Mouse (Mus musculus) T-helper 17 cell (primary cell): ENCODE results near the gene Bsnd.

Experiments
- in situ Hi-C, 2 experiments: fragments of 300-600 bp; cut with MboI, MseI; formaldehyde crosslinking; loops; 1 replicate in 1 of 2; 2 replicates in 1 of 2; pipeline ENCODE4 v1.15.1; 2025; ENCODE audit warnings: high pct_unique_total_duplicates in 2 of 2

The Bsnd gene

DNA sequence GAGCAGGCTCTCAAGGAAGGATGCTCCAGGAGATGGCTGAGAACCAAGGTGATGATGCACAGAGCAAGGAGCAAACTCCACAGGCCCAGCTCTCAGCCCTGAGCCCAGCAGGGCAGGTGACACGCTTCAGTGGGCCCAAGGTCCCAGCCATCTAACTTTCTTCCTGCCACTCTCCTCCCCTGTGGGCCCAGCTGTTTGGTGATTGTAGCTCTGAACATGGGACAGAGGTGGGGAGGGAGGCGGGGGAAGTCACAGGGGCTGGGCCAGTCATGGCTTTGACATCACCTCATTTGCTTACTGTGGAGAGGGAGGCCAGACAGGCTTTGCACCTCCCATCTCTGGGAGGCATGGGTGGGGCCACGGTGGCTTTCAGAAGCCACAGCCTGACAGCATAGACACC lies at the start of gene Bsnd:
Gene Bsnd (minus strand): TSS at position 168 of the 400 bp plus-strand sequence.
- in situ Hi-C loops, result loop anchor here in 1 of 2 experiments (10.0 to 25.0 kb wide), 2 partner anchors 687 to 805 kb away; no protein-coding TSS in a partner anchor

DNA sequence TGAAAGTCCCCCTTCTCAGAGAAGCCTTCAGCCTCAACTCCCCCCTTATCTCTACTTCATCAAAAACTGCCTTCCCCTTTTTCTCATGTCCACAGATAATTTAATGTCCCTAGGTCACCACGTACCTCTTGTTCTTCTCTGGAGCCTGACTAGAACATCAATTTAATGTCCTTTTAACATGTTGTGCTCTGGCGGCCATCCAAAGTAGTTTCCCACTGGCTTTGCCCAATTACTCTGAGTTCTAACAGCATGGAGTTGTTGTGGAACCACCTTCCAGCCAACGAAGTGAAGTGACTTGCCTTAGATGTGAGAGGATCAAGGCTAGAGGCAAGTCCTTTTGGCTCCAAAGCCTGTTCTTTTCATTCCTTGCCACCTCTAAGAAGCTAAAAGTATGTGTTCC lies 49.4 kb upstream of the Bsnd start:
- in situ Hi-C loops, result no loop called here

DNA sequence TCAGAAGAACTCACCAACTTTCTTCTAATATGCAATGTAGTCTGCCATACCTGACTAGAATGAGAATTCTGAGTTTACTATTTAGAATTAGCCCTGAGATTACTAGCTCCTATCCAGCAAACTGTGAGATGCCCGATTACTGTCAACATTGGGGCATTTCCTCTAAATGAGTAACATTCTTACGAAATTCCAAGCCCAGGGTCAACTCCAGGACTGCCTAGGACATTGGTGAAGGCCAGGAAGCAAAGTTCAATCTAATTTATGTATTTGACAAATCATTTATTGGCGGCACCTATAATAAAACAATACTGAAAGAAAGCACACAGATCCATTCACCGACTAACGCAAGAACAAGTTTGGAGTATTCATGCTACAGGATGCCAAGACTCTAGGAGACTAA lies 47.7 kb upstream of the Bsnd start:
- in situ Hi-C loops, result no loop called here

DNA sequence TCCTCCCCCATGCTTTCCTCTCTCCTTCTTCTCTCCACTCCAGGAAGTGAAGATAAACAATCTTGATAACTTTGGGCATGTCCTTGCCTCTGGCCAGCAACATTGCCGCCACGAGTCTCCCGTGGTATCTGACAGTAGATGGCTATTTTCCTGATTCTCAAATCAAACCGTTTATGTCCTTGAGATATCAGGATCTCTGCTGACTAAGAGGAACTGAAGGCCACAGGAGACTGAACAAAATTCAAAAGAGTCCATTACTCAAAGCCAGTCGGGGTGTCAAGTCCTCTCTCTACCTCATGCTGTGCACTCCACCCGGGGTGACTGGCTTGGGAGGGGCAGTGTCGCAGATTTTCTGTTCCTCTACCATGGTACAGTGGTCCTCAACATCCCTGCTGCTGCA lies 42.2 kb upstream of the Bsnd start:
- in situ Hi-C loops, result loop anchor here in 1 of 2 experiments (5.0 kb wide), 1 partner anchor 62 kb away; no protein-coding TSS in a partner anchor

- in situ Hi-C loops, result loop anchor here in 1 of 2 experiments (5.0 kb wide), 1 partner anchor 61 kb away; no protein-coding TSS in a partner anchor
These were observed 41.5 kb upstream of the Bsnd start for GRCm38 (mm10) chr4:106533421-106534080.

DNA sequence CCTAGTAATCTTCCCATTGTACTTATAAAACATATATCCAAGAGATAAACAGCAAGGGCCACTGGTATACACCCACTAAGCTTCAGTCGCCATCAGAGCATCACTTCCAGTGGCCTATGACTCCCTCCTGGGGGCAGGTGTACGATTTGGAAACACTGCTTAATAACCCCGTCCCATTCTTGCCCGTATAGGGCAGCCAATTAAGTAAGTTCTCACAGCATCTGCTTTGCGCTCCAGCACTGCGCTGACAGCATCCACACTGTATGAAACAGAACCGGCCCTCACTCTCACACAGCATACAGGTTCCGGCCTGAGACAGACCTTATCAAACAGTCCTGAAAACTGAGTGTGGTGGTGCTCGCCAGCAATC lies 38.0 kb upstream of the Bsnd start:
- in situ Hi-C loops, result loop anchor here in 1 of 2 experiments (5.0 kb wide), 1 partner anchor 58 kb away; no protein-coding TSS in a partner anchor

GRCm38 (mm10) chr4:106529375-106530112 lies 37.5 kb upstream of the Bsnd start:
- in situ Hi-C loops, result loop anchor here in 1 of 2 experiments (5.0 kb wide), 1 partner anchor 57 kb away; no protein-coding TSS in a partner anchor

GRCm38 (mm10) chr4:106527856-106528547 lies 35.9 kb upstream of the Bsnd start:
- in situ Hi-C loops, result no loop called here

DNA sequence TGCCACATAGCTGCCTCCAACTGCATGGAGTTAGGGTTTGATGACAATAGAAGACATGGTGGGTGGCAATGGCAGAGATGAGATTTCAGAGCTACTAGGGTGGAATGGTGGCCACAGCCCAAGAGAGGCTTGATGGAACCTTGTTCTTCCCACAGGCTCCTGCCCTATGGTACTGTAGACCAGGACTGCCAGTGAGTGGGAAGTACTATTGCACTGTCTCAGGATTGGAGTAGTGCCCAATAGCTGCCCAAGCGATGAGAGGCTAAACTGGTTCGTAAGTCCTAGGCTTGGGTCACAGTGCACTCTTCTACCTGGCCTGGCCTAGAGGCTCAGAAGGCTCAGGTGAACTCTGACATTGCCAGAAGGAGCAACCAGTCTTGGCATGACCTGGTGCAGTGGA lies 32.9 kb upstream of the Bsnd start:
- in situ Hi-C loops, result no loop called here

GRCm38 (mm10) chr4:106524131-106524530 lies 32.0 kb upstream of the Bsnd start:
- in situ Hi-C loops, result loop anchor here in 1 of 2 experiments (5.0 kb wide), 1 partner anchor 42 kb away; no protein-coding TSS in a partner anchor

- in situ Hi-C loops, result loop anchor here in 1 of 2 experiments (5.0 kb wide), 1 partner anchor 40 kb away; no protein-coding TSS in a partner anchor
These were observed 30.5 kb upstream of the Bsnd start for GRCm38 (mm10) chr4:106522547-106522946.

DNA sequence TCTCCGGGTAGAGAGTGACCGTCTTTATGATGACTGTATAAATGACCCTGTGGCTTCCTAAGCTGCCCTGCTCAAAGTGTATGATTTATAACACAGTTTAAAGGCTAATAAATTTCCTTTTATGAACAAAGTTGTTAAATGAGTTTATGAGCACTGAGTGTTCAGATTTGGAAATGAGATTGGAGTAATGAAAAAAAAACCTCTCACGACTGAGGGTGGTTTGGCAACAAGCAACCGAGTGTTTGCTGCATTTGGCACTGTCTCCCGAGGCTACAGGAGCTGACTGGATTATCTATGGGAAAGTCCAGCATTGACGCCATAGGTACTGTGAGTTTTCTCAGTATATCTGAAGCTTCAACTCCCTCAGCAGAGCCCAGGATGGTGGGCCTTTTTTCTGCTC lies 22.5 kb upstream of the Bsnd start:
- in situ Hi-C loops, result no loop called here

- in situ Hi-C loops, result no loop called here
These were observed 17.8 kb upstream of the Bsnd start for GRCm38 (mm10) chr4:106509888-106510287.

GRCm38 (mm10) chr4:106505453-106506058 lies 13.5 kb upstream of the Bsnd start:
- in situ Hi-C loops, result no loop called here

GRCm38 (mm10) chr4:106503578-106503977 lies 11.5 kb upstream of the Bsnd start:
- in situ Hi-C loops, result no loop called here

- in situ Hi-C loops, result no loop called here
These were observed 8.0 kb upstream of the Bsnd start for GRCm38 (mm10) chr4:106500066-106500465.

GRCm38 (mm10) chr4:106498471-106498844 lies 6.4 kb upstream of the Bsnd start:
- in situ Hi-C loops, result loop anchor here in 1 of 2 experiments (10.0 to 25.0 kb wide), 2 partner anchors 694 to 811 kb away; no protein-coding TSS in a partner anchor

DNA sequence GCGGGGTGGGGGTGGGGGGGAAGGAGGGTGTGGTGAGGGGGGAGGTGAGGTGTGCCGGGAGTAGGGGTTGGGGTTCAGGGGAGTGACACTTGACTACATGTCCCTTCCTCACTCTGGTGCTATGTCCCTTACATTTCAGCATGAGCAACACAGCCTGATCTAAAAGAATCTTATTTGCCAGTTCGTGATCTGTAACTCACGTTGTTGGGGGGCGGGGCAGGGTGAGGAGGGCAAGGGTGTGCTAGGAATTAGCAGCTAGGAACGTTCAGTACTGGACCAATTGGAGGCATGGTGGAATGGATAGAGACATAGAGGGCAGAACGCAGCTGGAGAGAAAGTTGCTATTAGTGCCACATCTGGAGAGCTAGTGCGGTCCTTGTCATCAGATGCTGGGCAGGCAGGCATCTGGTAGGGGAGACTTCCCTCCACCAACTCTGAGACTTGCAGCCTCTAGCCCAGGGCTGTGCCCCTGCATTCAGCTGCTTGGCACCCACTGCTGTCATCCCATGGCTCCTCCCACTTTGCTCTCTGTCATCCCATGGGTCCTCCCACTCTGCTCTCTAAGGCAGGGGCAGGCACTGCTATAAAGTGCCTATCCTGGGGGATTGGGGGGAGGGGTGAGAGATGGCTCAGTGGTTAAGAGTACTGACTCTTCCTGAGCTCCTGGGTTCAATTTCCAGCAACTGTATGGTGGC lies 5.8 kb upstream of the Bsnd start:
- in situ Hi-C loops, result loop anchor here in 1 of 2 experiments (10.0 to 25.0 kb wide), 2 partner anchors 693 to 811 kb away; no protein-coding TSS in a partner anchor

GRCm38 (mm10) chr4:106496833-106497232 lies 4.8 kb upstream of the Bsnd start:
- in situ Hi-C loops, result loop anchor here in 1 of 2 experiments (10.0 to 25.0 kb wide), 2 partner anchors 692 to 810 kb away; no protein-coding TSS in a partner anchor

GRCm38 (mm10) chr4:106493639-106494038 lies 1.6 kb upstream of the Bsnd start:
- in situ Hi-C loops, result loop anchor here in 1 of 2 experiments (10.0 to 25.0 kb wide), 2 partner anchors 689 to 806 kb away; no protein-coding TSS in a partner anchor
